In genomic region chr2:84294611-84295010, GRCm38 (mm10) we compare ENCODE assay signal across 17 mouse cellular contexts.
A peak's percentile ranks its signal among the peaks of the same experiment; 100 is the strongest.
DNase-seq lines count a peak whose midpoint lies in the region; ATAC-seq and TF ChIP-seq lines count a peak whose summit lies in the region.
"Had no signal": no experiment of that assay in that cellular context is flagged by ENCODE, and none has a peak within 500 bp of the region (broad histone marks: within the 10 kb centered on the region; RNA-seq: fewer than 3 reads in every experiment).

No protein-coding gene starts in this region.

- WGBS in heart, postnatal 0 days: 58% methylated on average over 2 of the region's 2 CpGs
- 42% methylated on average over 2 of the region's 2 CpGs for WGBS in neural tube, embryonic 15.5 days

- no peaks in the 10 kb centered on the region for H3K27me3 ChIP-seq in heart, postnatal 0 days (ENCODE audit: control insufficient read depth, insufficient read depth, low read length)
- H3K27me3 ChIP-seq in neural tube, embryonic 15.5 days (replicated peaks): no peaks in the 10 kb centered on the region
- H3K27me3 ChIP-seq: heart, embryonic 13.5 days; liver, embryonic 13.5 days had no signal

- no peak for TF ChIP-seq POLR2A in brain, embryonic 14.5 days (IDR thresholded peaks at IDR 0.05; ENCODE audit: borderline replicate concordance, extremely low read depth, insufficient read depth, insufficient read length, poor library complexity, severe bottlenecking)

- peak overlapping the region; percentile 48; the same call in 1 of the 2 replicates for H3K27ac ChIP-seq in heart, postnatal 0 days (ENCODE audit: low read depth)
- H3K27ac ChIP-seq in neural tube, embryonic 15.5 days (replicated peaks): no peak overlapping the region
- H3K27ac ChIP-seq: forebrain, embryonic 10.5 days; heart, embryonic 13.5 days; liver, embryonic 13.5 days had no signal

- TF ChIP-seq CTCF in heart, postnatal 0 days (IDR thresholded peaks at IDR 0.05; ENCODE audit: low read depth): no peak
- no peak for TF ChIP-seq CTCF in brain, embryonic 14.5 days (IDR thresholded peaks at IDR 0.05; ENCODE audit: borderline replicate concordance, extremely low read depth, insufficient read depth, insufficient read length)

- TF ChIP-seq EP300 in heart, postnatal 0 days (IDR thresholded peaks at IDR 0.05; ENCODE audit: low read depth): no peak

- H3K4me3 ChIP-seq in heart, postnatal 0 days (ENCODE audit: low read depth, low read length): no peak overlapping the region
- no peak overlapping the region for H3K4me3 ChIP-seq in neural tube, embryonic 15.5 days (replicated peaks)
- H3K4me3 ChIP-seq: forebrain, embryonic 10.5 days; heart, embryonic 13.5 days; liver, embryonic 13.5 days had no signal

- peak; percentile 12 to 24 for DNase-seq in cerebellum, postnatal 25 days
- DNase-seq in cerebellum, adult 11-12 months: no peak
- DNase-seq in heart, postnatal 0 days (ENCODE audit: low spot score): no peak
- no peak for DNase-seq in heart, postnatal 4 days
- DNase-seq in layer of hippocampus, adult 9-11 months: peak; percentile 6
- no peak for DNase-seq in layer of hippocampus, adult 9-10 months (ENCODE audit: low spot score)
- DNase-seq in brain, embryonic 14.5 days (ENCODE audit: low read depth): peak; percentile 35
- DNase-seq: gastrocnemius, postnatal 25 days; liver, embryonic 13.5 days; thymus, adult 18-20 months; thymus, postnatal 36 days had no signal

- H3K4me2 ChIP-seq in heart, postnatal 0 days (ENCODE audit: low read depth, low read length): no peak overlapping the region
- no peak overlapping the region for H3K4me2 ChIP-seq in neural tube, embryonic 15.5 days
- H3K4me2 ChIP-seq: heart, embryonic 13.5 days; liver, embryonic 13.5 days; lung, embryonic 14.5 days had no signal

- no peaks in the 10 kb centered on the region for H3K9me3 ChIP-seq in heart, postnatal 0 days (replicated peaks; ENCODE audit: control insufficient read depth, low read length)
- no peaks in the 10 kb centered on the region for H3K9me3 ChIP-seq in neural tube, embryonic 15.5 days (replicated peaks)
- H3K9me3 ChIP-seq: forebrain, embryonic 10.5 days; heart, embryonic 13.5 days; liver, embryonic 13.5 days had no signal

- H3K9ac ChIP-seq in heart, postnatal 0 days (replicated peaks; ENCODE audit: low read depth, low read length): no peak overlapping the region
- H3K9ac ChIP-seq in neural tube, embryonic 15.5 days (replicated peaks): no peak overlapping the region
- H3K9ac ChIP-seq: heart, embryonic 13.5 days; liver, embryonic 13.5 days; lung, embryonic 14.5 days had no signal

- H3K4me1 ChIP-seq in heart, postnatal 0 days (ENCODE audit: control insufficient read depth, insufficient read depth): no peaks in the 10 kb centered on the region
- H3K4me1 ChIP-seq in neural tube, embryonic 15.5 days: 0 out of 2 replicates have a peak, but pooled peaks cover 4% of the 10 kb centered on the region
- H3K4me1 ChIP-seq: heart, embryonic 13.5 days; liver, embryonic 13.5 days had no signal

- H3K36me3 ChIP-seq in heart, postnatal 0 days (replicated peaks; ENCODE audit: control insufficient read depth, insufficient read depth, low read length): no peaks in the 10 kb centered on the region
- H3K36me3 ChIP-seq in neural tube, embryonic 15.5 days: no peaks in the 10 kb centered on the region
- H3K36me3 ChIP-seq: forebrain, embryonic 10.5 days; heart, embryonic 13.5 days; liver, embryonic 13.5 days had no signal

- no peak for ATAC-seq in heart, postnatal 0 days (ENCODE audit: insufficient read depth, low read depth)
- no peak for ATAC-seq in neural tube, embryonic 15.5 days (ENCODE audit: low FRiP score)
- ATAC-seq: forebrain, embryonic 16.5 days; intestine, postnatal 0 days had no signal

Comparison
In these comparisons a context has a peak if more than half of its experiments do, and no peak if none do; other contexts are left out.
1. DNase-seq: peak in cerebellum, postnatal 25 days (2 of 2), layer of hippocampus, adult 9-11 months (single experiment) and brain, embryonic 14.5 days (single experiment); none in cerebellum, adult 11-12 months (single experiment), heart, postnatal 0 days (single experiment), heart, postnatal 4 days (single experiment) and layer of hippocampus, adult 9-10 months (single experiment).